Comparison of ENCODE assay signal across 18 mouse cellular contexts in genomic region chr15:9216446-9216845, GRCm38 (mm10).
"Had no signal": no experiment of that assay in that cellular context is flagged by ENCODE, and none has a peak within 500 bp of the region (broad histone marks: within the 10 kb centered on the region; RNA-seq: fewer than 3 reads in every experiment).

No protein-coding gene starts in this region.

- H3K4me3 ChIP-seq: midbrain, embryonic 10.5 days; midbrain, embryonic 12.5 days; myocyte; neural tube, embryonic 13.5 days; neural tube, embryonic 15.5 days had no signal

- H3K9me3 ChIP-seq: midbrain, embryonic 10.5 days; midbrain, embryonic 12.5 days; neural tube, embryonic 13.5 days; neural tube, embryonic 15.5 days had no signal

- H3K27ac ChIP-seq: midbrain, embryonic 10.5 days; midbrain, embryonic 12.5 days; neural tube, embryonic 13.5 days; neural tube, embryonic 15.5 days had no signal

- DNase-seq: lung, embryonic 14.5 days; lung, postnatal 10 days; lung, postnatal 4 days; midbrain, embryonic 14.5 days; retina, postnatal 1 day; right cerebral cortex, adult 18-20 months; right cerebral cortex, postnatal 25 days; right cerebral cortex, postnatal 4 days; spleen, adult 18-20 months; thymus, adult 18-20 months; thymus, postnatal 14 days; thymus, postnatal 36 days had no signal

- ATAC-seq: midbrain, embryonic 16.5 days had no signal

- H3K9ac ChIP-seq: lung, embryonic 14.5 days; midbrain, embryonic 12.5 days; neural tube, embryonic 13.5 days; neural tube, embryonic 15.5 days had no signal

- H3K27me3 ChIP-seq: midbrain, embryonic 12.5 days; neural tube, embryonic 13.5 days; neural tube, embryonic 15.5 days had no signal

- H3K36me3 ChIP-seq: midbrain, embryonic 10.5 days; midbrain, embryonic 12.5 days; neural tube, embryonic 13.5 days; neural tube, embryonic 15.5 days had no signal

- H3K4me1 ChIP-seq: midbrain, embryonic 10.5 days; midbrain, embryonic 12.5 days; neural tube, embryonic 13.5 days; neural tube, embryonic 15.5 days had no signal

- H3K4me2 ChIP-seq: lung, embryonic 14.5 days; midbrain, embryonic 12.5 days; neural tube, embryonic 13.5 days; neural tube, embryonic 15.5 days had no signal
